Mouse (Mus musculus) myocyte (in vitro differentiated cells): ENCODE measurements around the gene Tmem117. TPM values are rescaled to one million over a fixed set of nuclear protein-coding genes. Genes with fewer than 3 reads are reported as not detected.

ENCODE experiments used
- H3K27me3 ChIP-seq: one replicate; pipeline ENCODE4 v1.6.1; 2011; ENCODE audit not compliant: control insufficient read depth, insufficient read depth, insufficient read length
- H3K36me3 ChIP-seq: one replicate; pipeline ENCODE4 v1.6.1; 2011; ENCODE audit not compliant: control insufficient read depth, insufficient read depth
- H3K4me2 ChIP-seq: one replicate; pipeline ENCODE4 v1.6.1; 2011; ENCODE audit warnings: low read depth, control low read depth
- H3K4me3 ChIP-seq: one replicate; pipeline ENCODE4 v1.5.1; 2011; ENCODE audit warnings: mild to moderate bottlenecking, control low read depth, moderate library complexity
- H3K79me2 ChIP-seq: one replicate; pipeline ENCODE4 v1.6.1; 2011; ENCODE audit not compliant: control insufficient read depth, insufficient read depth
- H3ac ChIP-seq: one replicate; pipeline ENCODE4 v1.6.1; 2011; ENCODE audit not compliant: control insufficient read depth, insufficient read length
- CEBPB ChIP-seq: IDR thresholded peaks from 2 replicates; pipeline ENCODE4 v1.6.1; 2011; ENCODE audit warnings: mild to moderate bottlenecking, moderate library complexity; ENCODE audit not compliant: poor library complexity, insufficient read depth, severe bottlenecking
- E2F4 ChIP-seq: IDR thresholded peaks from one replicate; pipeline ENCODE4 v1.6.1; 2011; ENCODE audit warnings: mild to moderate bottlenecking, control low read depth, moderate library complexity; ENCODE audit not compliant: insufficient read depth
- MAX ChIP-seq: IDR thresholded peaks from one replicate; pipeline ENCODE4 v1.6.1; 2011; ENCODE audit warnings: low read depth, mild to moderate bottlenecking, control low read depth
- MYOD1 ChIP-seq, 3 experiments: IDR thresholded peaks; one replicate each; pipeline ENCODE4 v1.6.1; 2011; ENCODE audit warnings: control low read depth in 2 of 3, low read depth in 2 of 3, mild to moderate bottlenecking in 2 of 3, moderate library complexity in 1 of 3; ENCODE audit not compliant: insufficient read length in 2 of 3, control insufficient read depth in 1 of 3
- MYOG ChIP-seq, 3 experiments: IDR thresholded peaks; one replicate each; pipeline ENCODE4 v1.6.1; 2011; ENCODE audit warnings: control low read depth in 2 of 3, low read depth in 2 of 3, mild to moderate bottlenecking in 2 of 3; ENCODE audit not compliant: insufficient read length in 2 of 3, control insufficient read depth in 1 of 3, insufficient read depth in 1 of 3
- POLR2A ChIP-seq: IDR thresholded peaks from one replicate; pipeline ENCODE4 v1.6.1; 2011; ENCODE audit warnings: low read depth, mild to moderate bottlenecking, control low read depth, moderate library complexity; ENCODE audit not compliant: insufficient read length
- POLR2AphosphoS2 ChIP-seq: IDR thresholded peaks from one replicate; pipeline ENCODE4 v1.6.1; 2011; ENCODE audit warnings: low read depth, control low read depth; ENCODE audit not compliant: insufficient read length
- REST ChIP-seq: IDR thresholded peaks from one replicate; pipeline ENCODE4 v1.6.1; 2011; ENCODE audit warnings: mild to moderate bottlenecking, control low read depth, moderate library complexity; ENCODE audit not compliant: insufficient read depth, insufficient read length
- SRF ChIP-seq: IDR thresholded peaks from one replicate; pipeline ENCODE4 v1.6.1; 2011; ENCODE audit warnings: low read depth; ENCODE audit not compliant: control insufficient read depth, insufficient read length
- TCF12 ChIP-seq: IDR thresholded peaks from one replicate; pipeline ENCODE4 v1.6.1; 2011; ENCODE audit warnings: mild to moderate bottlenecking, control low read depth; ENCODE audit not compliant: poor library complexity, insufficient read depth, severe bottlenecking
- TCF3 ChIP-seq: IDR thresholded peaks from one replicate; pipeline ENCODE4 v1.6.1; 2011; ENCODE audit warnings: low read depth, control low read depth; ENCODE audit not compliant: insufficient read length
- USF1 ChIP-seq: IDR thresholded peaks from one replicate; pipeline ENCODE4 v1.6.1; 2011; ENCODE audit warnings: low read depth, mild to moderate bottlenecking, control low read depth, moderate library complexity
- polyA plus RNA-seq: library from polyadenylated mRNA; unstranded; fragments of >200 nt; fragmentation: generic; extraction: Trizol; gene quantifications from one replicate; pipeline ENCODE4 v1.2.1, GENCODE M21; 2012; ENCODE audit warnings: missing spikeins

The Tmem117 gene
- polyA plus RNA-seq, 1 experiment = 0.37 TPM

- H3K4me3 ChIP-seq = no peak overlapping the region
- no peaks in the 10 kb centered on the region for H3K27me3 ChIP-seq
- H3ac ChIP-seq = no peak overlapping the region
- no peaks in the 10 kb centered on the region for H3K79me2 ChIP-seq
- no peaks in the 10 kb centered on the region for H3K36me3 ChIP-seq
- no peak overlapping the region for H3K4me2 ChIP-seq
- TF ChIP-seq E2F4 = no peak
- TF ChIP-seq MYOG (IDR thresholded peaks at IDR 0.05; ENCODE audit: control insufficient read depth in 1 of 3, insufficient read depth in 1 of 3, insufficient read length in 2 of 3, low read depth in 2 of 3) = no peak
- TF ChIP-seq POLR2AphosphoS2 = no peak
- TF ChIP-seq MYOD1 (IDR thresholded peaks at IDR 0.05; ENCODE audit: control insufficient read depth in 1 of 3, insufficient read length in 2 of 3, low read depth in 2 of 3) = no peak
- no peak for TF ChIP-seq REST
- TF ChIP-seq MAX = no peak
- TF ChIP-seq USF1 = no peak
- TF ChIP-seq CEBPB = no peak
- no peak for TF ChIP-seq TCF12
- TF ChIP-seq SRF = no peak
Measured at GRCm38 (mm10) chr15:94681135-94681534, 52.1 kb downstream of the Tmem117 start.

GRCm38 (mm10) chr15:94684269-94684668 lies 55.2 kb downstream of the Tmem117 start:
- TF ChIP-seq TCF12 = no peak
- TF ChIP-seq REST = no peak
- no peak for TF ChIP-seq SRF
- TF ChIP-seq MYOD1 (IDR thresholded peaks at IDR 0.05; ENCODE audit: control insufficient read depth in 1 of 3, insufficient read length in 2 of 3, low read depth in 2 of 3) = no peak
- no peak for TF ChIP-seq MYOG (IDR thresholded peaks at IDR 0.05; ENCODE audit: control insufficient read depth in 1 of 3, insufficient read depth in 1 of 3, insufficient read length in 2 of 3, low read depth in 2 of 3)
- no peak for TF ChIP-seq USF1
- TF ChIP-seq TCF3 = no peak
- no peak for TF ChIP-seq POLR2A
- no peak for TF ChIP-seq CEBPB
- no peak for TF ChIP-seq POLR2AphosphoS2
- no peak for TF ChIP-seq E2F4
- TF ChIP-seq MAX = no peak
- Histone ChIP-seq H3K4me3 (no peak overlapping the region), H3K4me2 (no peak overlapping the region)

GRCm38 (mm10) chr15:94687176-94687575 lies 58.1 kb downstream of the Tmem117 start:
- Histone ChIP-seq H3ac (no peak overlapping the region), H3K27me3 (no peaks in the 10 kb centered on the region), H3K36me3 (no peaks in the 10 kb centered on the region), H3K79me2 (no peaks in the 10 kb centered on the region), H3K4me3 (no peak overlapping the region), H3K4me2 (no peak overlapping the region)
- TF ChIP-seq E2F4 = no peak
- TF ChIP-seq TCF3 = no peak
- TF ChIP-seq USF1 = no peak
- no peak for TF ChIP-seq POLR2A
- no peak for TF ChIP-seq POLR2AphosphoS2
- no peak for TF ChIP-seq TCF12

More at GRCm38 (mm10) chr15:94684269-94684668, 55.2 kb downstream of the Tmem117 start:
- H3K27me3 ChIP-seq = no peaks in the 10 kb centered on the region
- H3ac ChIP-seq = no peak overlapping the region
- H3K79me2 ChIP-seq = no peaks in the 10 kb centered on the region
- H3K36me3 ChIP-seq = no peaks in the 10 kb centered on the region

GRCm38 (mm10) chr15:94687629-94688028 lies 58.6 kb downstream of the Tmem117 start:
- Histone ChIP-seq H3K4me2 (no peak overlapping the region), H3K79me2 (no peaks in the 10 kb centered on the region), H3K36me3 (no peaks in the 10 kb centered on the region), H3K27me3 (no peaks in the 10 kb centered on the region), H3ac (no peak overlapping the region), H3K4me3 (no peak overlapping the region)
- TF ChIP-seq POLR2A (no peak), REST (no peak), SRF (no peak), TCF3 (no peak)

GRCm38 (mm10) chr15:94689195-94689883 lies 60.3 kb downstream of the Tmem117 start:
- Histone ChIP-seq H3K36me3 (no peaks in the 10 kb centered on the region), H3K79me2 (no peaks in the 10 kb centered on the region), H3K27me3 (no peaks in the 10 kb centered on the region), H3K4me3 (no peak overlapping the region), H3ac (no peak overlapping the region), H3K4me2 (no peak overlapping the region)
- TF ChIP-seq MAX (no peak), E2F4 (no peak), TCF3 (no peak), MYOG (IDR thresholded peaks at IDR 0.05; ENCODE audit: control insufficient read depth in 1 of 3, insufficient read depth in 1 of 3, insufficient read length in 2 of 3, low read depth in 2 of 3) (no peak), POLR2AphosphoS2 (no peak), POLR2A (no peak), SRF (no peak)
